Mouse (Mus musculus): Measurements from ENCODE around the gene Nphs1. TPM values are rescaled to one million over a fixed set of nuclear protein-coding genes. Genes with fewer than 3 reads are reported as not detected.

Nphs1 gene
- polyA plus RNA-seq, 1 experiment = 0.60 TPM

DNA sequence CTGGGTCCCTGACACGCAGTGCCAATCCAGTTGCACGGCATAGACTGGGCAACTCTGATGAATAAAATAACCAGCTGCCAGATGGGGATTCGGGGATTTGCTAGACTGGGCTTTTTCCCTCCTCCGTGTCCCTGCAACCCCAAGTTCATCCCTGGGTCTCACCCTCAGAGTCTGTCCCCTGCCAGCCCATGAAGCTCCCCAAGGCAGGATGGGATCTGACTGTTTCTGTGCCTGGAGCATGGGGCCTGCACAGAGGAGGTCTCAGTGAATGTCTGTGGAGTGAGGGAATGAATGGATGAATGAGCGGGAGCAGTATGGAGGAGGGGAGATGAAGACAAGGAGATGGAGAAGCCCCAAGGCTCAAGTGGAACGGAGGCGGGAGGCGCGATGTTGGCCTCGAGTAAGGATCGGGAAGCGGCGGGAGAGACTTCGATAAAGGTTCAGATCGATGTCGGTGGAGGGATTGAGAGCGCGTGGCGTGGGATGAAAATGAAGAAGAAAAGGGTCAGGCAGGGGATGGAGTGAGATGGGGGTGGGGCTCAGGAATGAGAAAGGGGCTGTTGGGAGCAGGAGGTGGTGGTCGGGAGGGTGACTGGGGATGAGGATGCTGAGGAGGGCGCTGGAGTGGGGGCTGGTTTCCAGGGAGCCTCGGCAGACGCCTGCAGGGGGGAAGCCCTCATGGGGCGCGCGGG, 76.0 kb downstream of the Nphs1 start:
- Histone ChIP-seq H3K4me3 (ENCODE audit: insufficient read depth, poor library complexity, severe bottlenecking) (peak overlapping the region; percentile 30), H3K27me3 (ENCODE audit: control insufficient read depth, insufficient read depth, insufficient read length) (no peaks in the 10 kb centered on the region), H3ac (ENCODE audit: control insufficient read depth, insufficient read length, low read depth) (peak overlapping the region; percentile 37), H3K79me2 (ENCODE audit: control insufficient read depth, insufficient read depth) (no peaks in the 10 kb centered on the region), H3K36me3 (ENCODE audit: control insufficient read depth, insufficient read depth) (no peaks in the 10 kb centered on the region), H3K79me3 (ENCODE audit: low read depth) (no peaks in the 10 kb centered on the region)
- TF ChIP-seq CEBPB (IDR thresholded peaks at IDR 0.05; ENCODE audit: low read depth) = no peak
- TF ChIP-seq MYOD1 (IDR thresholded peaks at IDR 0.05; ENCODE audit: control insufficient read depth, insufficient read length, low read depth) = no peak
- no peak for TF ChIP-seq FOSL1 (IDR thresholded peaks at IDR 0.05; ENCODE audit: insufficient read depth, low read length, poor library complexity, severe bottlenecking)
- TF ChIP-seq USF1 (IDR thresholded peaks at IDR 0.05; ENCODE audit: low read depth) = no peak
- TF ChIP-seq MAX (IDR thresholded peaks at IDR 0.05) = no peak

DNA sequence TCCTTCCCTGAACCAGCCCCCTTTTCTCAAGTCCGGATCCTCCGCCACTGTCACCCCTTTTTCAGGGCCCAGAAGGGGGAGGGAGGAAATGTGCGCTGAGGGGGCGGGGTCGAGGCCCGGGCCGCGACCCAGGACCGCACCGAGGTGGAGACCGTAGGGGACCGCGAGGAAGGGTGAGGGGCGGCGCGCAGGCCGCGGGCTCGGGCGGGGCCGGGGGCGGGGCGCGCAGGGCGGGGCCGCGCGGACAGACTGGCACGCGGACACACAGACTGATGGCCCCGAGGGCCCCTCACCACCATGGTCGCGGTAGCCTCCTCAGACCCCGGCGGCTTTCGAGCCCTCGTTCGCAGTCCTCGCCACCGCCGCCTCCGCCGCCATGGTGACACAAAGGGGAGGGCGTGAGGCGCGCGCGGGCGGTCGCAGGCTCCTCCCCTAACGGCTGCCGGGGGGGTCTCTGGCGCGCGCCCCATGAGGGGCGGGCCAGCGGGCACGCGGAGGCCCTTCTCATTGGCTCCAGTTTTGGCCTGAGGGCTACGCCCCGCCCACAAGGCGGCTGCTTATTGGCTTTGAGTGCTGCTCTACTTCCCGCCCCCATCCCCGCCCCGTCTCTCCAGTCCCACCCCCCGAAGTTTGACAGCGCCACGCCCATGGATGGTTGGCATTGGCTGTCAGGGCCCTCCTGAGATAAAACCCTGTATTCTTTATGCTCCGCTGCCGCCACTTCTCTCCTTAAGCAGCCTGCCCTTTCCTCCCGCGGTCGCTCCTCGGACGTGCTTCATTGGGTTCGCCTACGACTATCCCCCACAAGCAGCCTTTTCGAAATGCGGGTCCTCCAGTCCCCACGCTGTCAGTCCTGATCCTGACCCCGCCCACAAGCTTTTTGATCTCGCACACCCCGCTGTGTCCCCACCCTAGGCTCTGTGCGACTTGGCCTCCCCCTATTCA, 76.8 kb downstream of the Nphs1 start, which contains the start of gene Arhgap33:
Arhgap33 (minus strand) TSS at position 428 of the 945 bp plus-strand sequence.
- Histone ChIP-seq H3K36me3 (ENCODE audit: control insufficient read depth, insufficient read depth) (no peaks in the 10 kb centered on the region), H3ac (ENCODE audit: control insufficient read depth, insufficient read length, low read depth) (peak within 1 kb of the TSS; percentile 75)

More for the DNA sequence above, 76.8 kb downstream of the Nphs1 start, which contains the start of gene Arhgap33:
- Histone ChIP-seq H3K27me3 (ENCODE audit: control insufficient read depth, insufficient read depth, insufficient read length) (no peaks in the 10 kb centered on the region), H3K79me2 (ENCODE audit: control insufficient read depth, insufficient read depth) (no peaks in the 10 kb centered on the region), H3K79me3 (ENCODE audit: low read depth) (no peaks in the 10 kb centered on the region), H3K4me3 (ENCODE audit: insufficient read depth, poor library complexity, severe bottlenecking) (peak within 1 kb of the TSS; percentile 30)
- TF ChIP-seq MAX (IDR thresholded peaks at IDR 0.05) (peak; percentile 10), MYOG (IDR thresholded peaks at IDR 0.05; ENCODE audit: control insufficient read depth, extremely low read depth, insufficient read length) (no peak)

Other genes with a start within 250 kb of the Nphs1 start
- gene Polr2i, start 226.4 kb upstream of the Nphs1 start, polyA plus RNA-seq (2012; fragmentation: generic; extraction: Trizol) = 175 TPM
- gene Tbcb, start 226.0 kb upstream of the Nphs1 start, polyA plus RNA-seq (2012; fragmentation: generic; extraction: Trizol) = 180 TPM
- gene Ovol3, start 222.6 kb upstream of the Nphs1 start, polyA plus RNA-seq (2012; fragmentation: generic; extraction: Trizol) = not detected
- gene Thap8, start 178.2 kb upstream of the Nphs1 start, polyA plus RNA-seq (2012; fragmentation: generic; extraction: Trizol) = 0.07 TPM
- 12.8 TPM for gene Wdr62, start 177.9 kb upstream of the Nphs1 start, polyA plus RNA-seq (2012; fragmentation: generic; extraction: Trizol)
- gene Clip3, start 166.6 kb upstream of the Nphs1 start, polyA plus RNA-seq (2012; fragmentation: generic; extraction: Trizol) = 40.6 TPM
- 28.7 TPM for gene Alkbh6, start 149.6 kb upstream of the Nphs1 start, polyA plus RNA-seq (2012; fragmentation: generic; extraction: Trizol)
- gene Syne4, start 143.5 kb upstream of the Nphs1 start, polyA plus RNA-seq (2012; fragmentation: generic; extraction: Trizol) = 0.20 TPM
- 0.81 TPM for gene E130208F15Rik, start 136.6 kb upstream of the Nphs1 start, polyA plus RNA-seq (2012; fragmentation: generic; extraction: Trizol)
- gene Sdhaf1, start 134.4 kb upstream of the Nphs1 start, polyA plus RNA-seq (2012; fragmentation: generic; extraction: Trizol) = 9.9 TPM
- 0.20 TPM for gene Lrfn3, start 95.5 kb upstream of the Nphs1 start, polyA plus RNA-seq (2012; fragmentation: generic; extraction: Trizol)
- gene Tyrobp, start 44.6 kb upstream of the Nphs1 start, polyA plus RNA-seq (2012; fragmentation: generic; extraction: Trizol) = not detected
- gene Hcst, start 38.5 kb upstream of the Nphs1 start, polyA plus RNA-seq (2012; fragmentation: generic; extraction: Trizol) = not detected
- gene Nfkbid, start 36.6 kb upstream of the Nphs1 start, polyA plus RNA-seq (2012; fragmentation: generic; extraction: Trizol) = 0.04 TPM
- gene Aplp1, start 12.8 kb upstream of the Nphs1 start, polyA plus RNA-seq (2012; fragmentation: generic; extraction: Trizol) = 0.29 TPM
- not detected for gene Kirrel2, start 625 bp upstream of the Nphs1 start, polyA plus RNA-seq (2012; fragmentation: generic; extraction: Trizol)
- gene Prodh2, start 35.3 kb downstream of the Nphs1 start, polyA plus RNA-seq (2012; fragmentation: generic; extraction: Trizol) = 0.02 TPM
- gene Arhgap33, start 76.7 kb downstream of the Nphs1 start, polyA plus RNA-seq (2012; fragmentation: generic; extraction: Trizol) = 2.4 TPM
- 66.8 TPM for gene Hspb6, start 93.9 kb downstream of the Nphs1 start, polyA plus RNA-seq (2012; fragmentation: generic; extraction: Trizol)
- 8.7 TPM for gene Proser3, start 94.0 kb downstream of the Nphs1 start, polyA plus RNA-seq (2012; fragmentation: generic; extraction: Trizol)
- 38.4 TPM for gene Lin37, start 101.5 kb downstream of the Nphs1 start, polyA plus RNA-seq (2012; fragmentation: generic; extraction: Trizol)
- gene U2af1l4, start 105.0 kb downstream of the Nphs1 start, polyA plus RNA-seq (2012; fragmentation: generic; extraction: Trizol) = 63.6 TPM
- 0.73 TPM for gene Gm49396, start 105.0 kb downstream of the Nphs1 start, polyA plus RNA-seq (2012; fragmentation: generic; extraction: Trizol)
- gene Psenen, start 105.3 kb downstream of the Nphs1 start, polyA plus RNA-seq (2012; fragmentation: generic; extraction: Trizol) = 173 TPM
- gene Igflr1, start 107.1 kb downstream of the Nphs1 start, polyA plus RNA-seq (2012; fragmentation: generic; extraction: Trizol) = 0.56 TPM
- gene Kmt2b, start 130.4 kb downstream of the Nphs1 start, polyA plus RNA-seq (2012; fragmentation: generic; extraction: Trizol) = 14.4 TPM
- 0.05 TPM for gene Zbtb32, start 140.6 kb downstream of the Nphs1 start, polyA plus RNA-seq (2012; fragmentation: generic; extraction: Trizol)
- 0.53 TPM for gene Upk1a, start 154.5 kb downstream of the Nphs1 start, polyA plus RNA-seq (2012; fragmentation: generic; extraction: Trizol)
- 795 TPM for gene Cox6b1, start 167.8 kb downstream of the Nphs1 start, polyA plus RNA-seq (2012; fragmentation: generic; extraction: Trizol)
- gene Etv2, start 177.5 kb downstream of the Nphs1 start, polyA plus RNA-seq (2012; fragmentation: generic; extraction: Trizol) = not detected
- 110 TPM for gene Rbm42, start 192.0 kb downstream of the Nphs1 start, polyA plus RNA-seq (2012; fragmentation: generic; extraction: Trizol)
- gene Haus5, start 206.7 kb downstream of the Nphs1 start, polyA plus RNA-seq (2012; fragmentation: generic; extraction: Trizol) = 25.9 TPM
- not detected for gene Pmis2, start 213.3 kb downstream of the Nphs1 start, polyA plus RNA-seq (2012; fragmentation: generic; extraction: Trizol)
- not detected for gene 2200002J24Rik, start 240.6 kb downstream of the Nphs1 start, polyA plus RNA-seq (2012; fragmentation: generic; extraction: Trizol)

Data from C2C12 (cell line).